Mouse (Mus musculus) Muller cell, postnatal 12 days (primary cell): ENCODE results near the gene Cdc14a.

Source experiments
- DNase-seq: peaks from one replicate; pipeline ENCODE4 v3.0.0-alpha.2; 2015; ENCODE audit errors: inconsistent ontology term

Cdc14a gene

GRCm38 (mm10) chr3:116412954-116413724, 10.7 kb downstream of the Cdc14a start:
- DNase-seq: no peak

DNA sequence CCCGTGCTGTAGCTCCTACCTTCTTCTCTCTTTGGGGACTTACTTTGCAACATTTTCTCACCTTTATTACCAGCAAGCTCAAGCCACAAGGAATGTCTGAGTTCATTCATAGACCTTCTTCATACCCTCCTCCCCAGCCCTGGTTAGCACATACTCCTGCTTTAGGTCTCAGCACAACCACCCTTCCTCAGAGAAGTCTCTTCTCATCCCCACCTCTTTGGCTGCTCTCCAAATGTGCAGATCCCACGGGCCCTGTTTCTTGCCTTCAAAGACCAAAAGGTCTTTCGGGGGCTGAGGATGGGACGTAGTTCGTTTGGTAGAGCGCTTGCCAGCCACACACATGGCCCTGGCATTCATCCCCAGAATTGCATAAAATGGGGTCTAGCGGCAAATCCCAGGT, 13.8 kb downstream of the Cdc14a start:
- DNase-seq: no peak

- no peak for DNase-seq
Observed at GRCm38 (mm10) chr3:116409486-116409885, 14.3 kb downstream of the Cdc14a start.

DNA sequence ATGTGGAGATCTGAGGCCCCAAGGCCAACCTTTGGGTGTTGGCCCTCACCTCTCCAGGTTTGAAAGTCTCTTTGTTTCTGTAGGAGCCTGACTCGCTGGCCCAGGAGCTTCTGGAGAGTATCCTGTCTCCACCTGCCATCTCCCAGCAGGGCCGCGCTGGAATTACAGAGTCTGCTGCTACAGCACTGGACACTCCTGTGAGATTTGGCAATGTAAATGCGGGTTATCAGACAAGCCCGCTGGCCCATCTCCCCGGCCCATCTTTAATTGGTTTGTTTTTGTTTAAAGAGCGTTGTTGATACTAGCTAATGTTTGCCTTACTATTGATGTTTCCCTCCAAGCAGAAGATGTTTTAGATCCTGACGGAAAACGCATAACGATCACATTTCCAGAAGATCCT, 15.0 kb downstream of the Cdc14a start:
- no peak for DNase-seq

DNA sequence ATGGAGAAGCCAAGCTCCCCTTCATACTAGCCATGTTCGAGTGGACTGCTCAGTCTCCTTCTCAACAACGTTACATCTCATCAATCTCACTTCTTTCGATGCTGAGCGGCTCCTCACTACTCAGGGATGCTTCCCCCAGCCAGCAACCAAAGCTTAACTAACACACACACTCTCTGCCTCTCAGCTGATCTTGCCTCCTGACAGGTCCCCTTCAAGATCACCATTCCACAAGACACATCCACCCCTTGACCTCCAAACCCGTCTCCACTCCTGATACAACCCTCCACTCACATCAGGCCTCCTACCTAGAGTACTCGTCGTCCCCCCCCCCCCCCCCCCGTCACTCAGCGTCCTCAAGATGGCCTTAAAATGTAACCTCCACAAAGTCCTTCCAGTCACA, 18.3 kb downstream of the Cdc14a start:
- DNase-seq: no peak

DNA sequence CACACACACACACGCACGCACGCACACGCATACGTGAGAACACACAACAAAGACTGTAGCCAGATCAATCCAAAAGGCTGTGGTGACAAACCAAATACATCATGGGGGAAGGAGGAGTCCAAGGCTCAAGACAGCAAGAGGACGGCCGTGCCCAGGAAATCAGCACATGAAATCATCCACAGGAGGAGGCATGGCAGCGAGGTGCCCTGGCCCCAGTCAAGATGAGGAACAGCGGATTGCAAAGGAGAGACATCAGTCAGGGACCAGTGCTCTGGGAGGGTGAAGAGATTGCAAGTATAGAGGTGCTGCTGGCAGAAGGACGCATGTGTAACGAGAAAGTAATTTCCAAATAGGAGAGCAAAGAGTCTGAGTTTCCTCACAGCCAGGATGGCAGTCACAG, 22.4 kb downstream of the Cdc14a start:
- DNase-seq: no peak

GRCm38 (mm10) chr3:116399349-116400090, 24.3 kb downstream of the Cdc14a start:
- peak; percentile 38 for DNase-seq

GRCm38 (mm10) chr3:116398543-116398942, 25.3 kb downstream of the Cdc14a start:
- DNase-seq: no peak

DNA sequence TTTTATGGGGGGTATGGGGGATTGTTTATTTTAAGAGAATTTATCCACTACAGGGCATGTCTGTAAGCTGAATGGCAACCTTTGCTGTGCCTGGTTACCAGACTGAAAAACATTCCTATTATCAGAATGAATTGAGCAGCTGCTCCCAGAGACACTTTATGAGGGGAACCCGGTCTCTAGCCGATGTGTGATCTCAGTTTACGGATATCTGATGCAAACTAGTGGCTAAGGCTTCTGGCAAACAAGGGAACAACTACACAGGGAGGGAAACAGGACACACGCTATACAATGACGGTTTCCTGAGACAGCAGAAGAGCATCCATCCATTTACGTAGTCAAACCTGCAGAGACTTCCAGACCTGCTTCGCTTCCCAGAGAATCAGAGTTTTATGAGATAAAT, 25.9 kb downstream of the Cdc14a start:
- no peak for DNase-seq

GRCm38 (mm10) chr3:116397341-116397740, 26.5 kb downstream of the Cdc14a start:
- no peak for DNase-seq

GRCm38 (mm10) chr3:116396571-116396970, 27.3 kb downstream of the Cdc14a start:
- no peak for DNase-seq

DNA sequence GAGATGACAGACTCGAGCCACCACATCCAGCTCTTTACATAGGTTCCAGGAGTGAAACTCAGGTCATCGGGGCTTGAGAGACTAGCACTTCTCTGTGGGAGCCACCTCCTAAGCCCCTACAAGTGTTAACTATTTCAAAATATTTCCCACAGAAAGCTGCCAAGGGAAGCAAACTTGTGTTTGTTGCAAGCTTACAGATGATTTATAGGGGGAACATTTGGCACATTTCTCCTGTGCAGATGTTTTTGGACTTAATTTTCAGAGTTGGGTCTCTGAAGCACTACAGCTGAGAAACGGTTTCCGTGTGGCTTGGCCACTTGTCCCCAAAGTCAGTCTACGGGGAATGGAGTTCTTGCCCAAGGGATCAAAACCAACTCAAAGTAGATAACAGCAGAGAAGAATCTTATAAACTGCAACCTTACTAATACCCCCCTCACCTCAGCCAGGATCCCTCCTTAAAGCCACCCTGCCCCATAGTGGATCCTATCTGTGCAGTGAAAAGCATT, 28.9 kb downstream of the Cdc14a start:
- no peak for DNase-seq

DNA sequence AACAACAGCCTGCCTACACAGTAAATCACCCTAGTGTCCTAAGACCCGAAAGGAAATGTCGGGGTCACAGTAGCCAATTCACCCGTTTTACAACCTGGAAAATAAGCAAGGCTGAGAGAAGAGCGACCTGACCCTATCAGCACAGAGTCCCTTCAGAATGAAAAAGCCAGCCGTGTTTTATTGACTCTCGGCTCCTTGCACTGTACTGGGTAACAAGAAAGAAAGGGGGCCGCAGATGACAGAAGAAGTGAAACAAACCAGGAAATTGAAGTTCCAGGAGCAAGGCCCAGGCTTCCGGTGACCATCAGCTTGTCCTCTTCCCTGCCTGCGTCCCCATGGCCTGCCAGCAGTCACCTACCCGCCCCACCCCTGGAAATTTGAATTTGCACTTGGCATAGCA, 32.4 kb downstream of the Cdc14a start:
- no peak for DNase-seq

GRCm38 (mm10) chr3:116389500-116390470, 34.0 kb downstream of the Cdc14a start:
- DNase-seq: no peak

DNA sequence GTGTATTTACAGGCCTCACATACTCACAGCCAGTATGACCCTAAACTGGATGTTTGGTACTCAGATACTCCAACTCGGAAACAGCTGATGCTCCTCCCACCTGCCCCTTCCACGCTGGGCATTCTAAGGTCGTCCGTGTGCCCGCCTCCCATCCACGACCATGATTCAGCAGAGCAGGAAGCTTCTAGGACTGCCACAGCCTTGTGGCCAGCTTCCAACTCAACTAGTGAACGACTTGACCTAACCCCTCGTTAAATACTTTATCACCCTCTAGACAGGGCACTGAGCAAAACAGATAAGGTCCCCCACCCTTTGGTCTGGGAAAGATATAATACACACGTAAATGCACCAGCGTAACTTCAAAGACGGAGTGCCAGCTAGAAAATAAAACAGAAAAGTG, 35.0 kb downstream of the Cdc14a start:
- DNase-seq: no peak

DNA sequence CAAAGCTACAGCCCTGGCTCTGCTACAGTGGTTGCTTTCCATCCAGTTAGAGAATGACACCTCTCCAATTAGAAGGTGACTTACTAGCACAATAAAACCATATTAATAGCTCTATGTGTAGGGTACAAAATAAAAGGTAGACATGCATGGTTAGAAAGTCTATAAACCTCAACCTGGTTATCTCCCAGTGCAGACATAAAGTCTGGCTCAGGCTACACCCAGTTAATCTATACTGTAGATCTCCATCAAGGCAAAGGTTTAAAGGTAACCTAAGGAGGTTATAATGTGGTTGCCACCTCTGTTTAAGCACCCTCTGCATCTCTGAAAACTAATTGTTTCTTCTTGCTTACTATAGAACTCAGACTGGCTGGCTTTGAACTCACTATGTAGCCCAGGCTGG, 36.9 kb downstream of the Cdc14a start:
- no peak for DNase-seq

DNA sequence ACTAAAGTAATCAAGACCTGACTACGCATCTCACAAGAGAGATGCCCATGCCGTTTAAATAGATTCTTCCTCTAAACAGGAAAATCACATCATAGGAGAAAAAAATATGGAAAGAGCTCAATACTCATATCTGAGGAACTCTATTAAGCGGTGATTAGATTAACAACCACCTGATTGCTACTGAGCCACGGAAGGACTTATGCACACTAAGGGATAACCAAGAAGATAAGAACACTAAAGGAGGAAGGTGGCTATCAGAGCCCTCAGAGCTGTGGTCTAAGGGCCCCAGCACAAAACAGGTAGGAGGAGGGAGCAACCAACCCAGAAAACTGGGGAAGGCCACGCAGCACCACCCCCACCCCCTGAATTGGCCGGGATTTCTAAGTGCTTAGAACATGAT, 37.5 kb downstream of the Cdc14a start:
- DNase-seq: no peak

GRCm38 (mm10) chr3:116384319-116384718, 39.5 kb downstream of the Cdc14a start:
- no peak for DNase-seq

GRCm38 (mm10) chr3:116380319-116380718, 43.5 kb downstream of the Cdc14a start:
- DNase-seq: peak; percentile 81

DNA sequence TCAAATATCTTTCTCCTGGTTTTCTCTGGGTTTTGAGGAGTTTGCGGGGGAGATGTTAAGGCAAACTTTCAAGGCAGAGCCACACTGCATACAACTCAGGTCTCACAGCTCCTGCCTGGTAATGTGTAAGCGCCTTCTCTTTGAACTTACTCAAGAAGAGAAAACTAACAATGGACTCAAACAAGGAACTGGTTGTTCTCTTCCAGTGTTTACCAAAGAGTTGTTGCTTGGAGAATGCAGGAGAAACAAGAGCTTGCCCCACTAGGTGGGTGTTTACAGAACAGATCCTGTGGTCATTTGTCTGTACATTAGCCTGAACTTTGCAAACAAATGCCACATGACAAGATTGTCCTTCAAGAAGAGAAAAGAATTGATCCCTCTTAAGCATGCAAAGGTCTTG, 48.4 kb downstream of the Cdc14a start:
- DNase-seq: no peak

GRCm38 (mm10) chr3:116374486-116374885, 49.3 kb downstream of the Cdc14a start:
- DNase-seq: no peak

DNA sequence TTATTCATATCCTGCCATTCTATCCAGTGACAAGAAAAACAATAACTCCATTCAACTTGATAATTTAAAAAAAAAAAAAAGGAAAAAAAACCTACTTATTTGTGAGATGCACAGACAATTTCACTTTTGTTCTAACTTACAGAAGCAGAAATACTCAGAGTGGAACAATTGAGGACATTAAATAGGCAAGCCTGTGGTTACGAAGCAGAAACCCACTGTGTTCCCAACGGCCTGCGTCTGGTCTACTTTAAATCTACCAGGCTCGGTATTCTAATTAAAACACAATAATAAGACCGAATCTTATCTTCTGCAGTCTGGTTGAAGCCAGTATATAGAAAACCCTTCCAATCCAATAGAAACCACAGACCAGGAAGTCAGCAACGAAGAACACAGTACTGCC, 50.6 kb downstream of the Cdc14a start:
- peak; percentile 89 for DNase-seq
